Mouse (Mus musculus) limb, embryonic 14.5 days (tissue): Measurements from ENCODE around the gene Gata2. TPM values are rescaled to one million over a fixed set of nuclear protein-coding genes. Genes with fewer than 3 reads are reported as not detected.

Source experiments
- ATAC-seq: fragments of 200-750 bp; cut with Nextera tagmentation; 2 replicates; pipeline ENCODE4 v1.8.0; 2017; ENCODE audit warnings: low read depth, moderate number of reproducible peaks, moderate TSS enrichment; ENCODE audit not compliant: low FRiP score
- DNase-seq: peaks from one replicate; pipeline ENCODE4 v3.0.0-alpha.2; 2015; ENCODE audit warnings: low spot score
- H3K27ac ChIP-seq: fragments of 300-500 bp; sonication (generic); replicated peaks from 2 replicates; pipeline ENCODE4 v1.5.1; 2014; ENCODE audit warnings: low read depth, mild to moderate bottlenecking, low read length, moderate library complexity, mixed read lengths
- H3K27me3 ChIP-seq: fragments of 300-500 bp; sonication (generic); 2 replicates; pipeline ENCODE4 v1.6.1; 2014; ENCODE audit warnings: low read length, mixed read lengths; ENCODE audit not compliant: control insufficient read depth, insufficient read depth
- H3K36me3 ChIP-seq: fragments of 300-500 bp; sonication (generic); 2 replicates; pipeline ENCODE4 v1.6.1; 2014; ENCODE audit warnings: mild to moderate bottlenecking, low read length, moderate library complexity, mixed read lengths; ENCODE audit not compliant: control insufficient read depth, insufficient read depth
- H3K4me1 ChIP-seq: fragments of 300-500 bp; sonication (generic); 2 replicates; pipeline ENCODE4 v1.6.1; 2014; ENCODE audit warnings: antibody characterized with exemption, low read length, mixed read lengths; ENCODE audit not compliant: control insufficient read depth, insufficient read depth
- H3K4me2 ChIP-seq: fragments of 300-500 bp; sonication (generic); replicated peaks from 2 replicates; pipeline ENCODE4 v1.6.1; 2014; ENCODE audit warnings: low read depth, mild to moderate bottlenecking, low read length, moderate library complexity; ENCODE audit not compliant: severe bottlenecking
- H3K4me3 ChIP-seq: fragments of 300-500 bp; sonication (generic); replicated peaks from 2 replicates; pipeline ENCODE4 v1.5.1; 2014; ENCODE audit warnings: low read length
- H3K9ac ChIP-seq: fragments of 300-500 bp; sonication (generic); 2 replicates; pipeline ENCODE4 v1.6.1; 2014; ENCODE audit warnings: mild to moderate bottlenecking, low read depth, low read length, moderate library complexity; ENCODE audit not compliant: severe bottlenecking
- H3K9me3 ChIP-seq: fragments of 300-500 bp; sonication (generic); 2 replicates; pipeline ENCODE4 v1.6.1; 2016; ENCODE audit warnings: low read length; ENCODE audit not compliant: control insufficient read depth
- POLR2A ChIP-seq: fragments of 200-500 bp; IDR thresholded peaks from 2 replicates; pipeline ENCODE4 v1.8.0; 2012; ENCODE audit warnings: inconsistent platforms, mild to moderate bottlenecking, moderate library complexity, borderline replicate concordance; ENCODE audit not compliant: insufficient read depth, insufficient read length; ENCODE audit errors: extremely low read depth
- WGBS: fragments of 180-500 bp; shearing (Covaris S2); extraction: QIAGEN DNeasy Blood & Tissue Kit; methylation state at CpG from one replicate; pipeline ENCODE4 v1.1.7; 2014; 5-methylcytosine and 5-hydroxymethylcytosine counted together
- polyA plus RNA-seq, 2 experiments: library from polyadenylated mRNA; depleted of rRNA in 1 of 2; stranded (reverse) in 1 of 2; unstranded in 1 of 2; fragments of >200 nt; fragmentation: Nextera tagmentation in 1 of 2; extraction: Ambion mirVana in 1 of 2; gene quantifications; 2 replicates each; pipeline versions ENCODE4 v1.2.1 to v1.2.3; 2012 to 2014

The Gata2 gene
- polyA plus RNA-seq, 2 experiments: 15.7 to 19.3 TPM

DNA sequence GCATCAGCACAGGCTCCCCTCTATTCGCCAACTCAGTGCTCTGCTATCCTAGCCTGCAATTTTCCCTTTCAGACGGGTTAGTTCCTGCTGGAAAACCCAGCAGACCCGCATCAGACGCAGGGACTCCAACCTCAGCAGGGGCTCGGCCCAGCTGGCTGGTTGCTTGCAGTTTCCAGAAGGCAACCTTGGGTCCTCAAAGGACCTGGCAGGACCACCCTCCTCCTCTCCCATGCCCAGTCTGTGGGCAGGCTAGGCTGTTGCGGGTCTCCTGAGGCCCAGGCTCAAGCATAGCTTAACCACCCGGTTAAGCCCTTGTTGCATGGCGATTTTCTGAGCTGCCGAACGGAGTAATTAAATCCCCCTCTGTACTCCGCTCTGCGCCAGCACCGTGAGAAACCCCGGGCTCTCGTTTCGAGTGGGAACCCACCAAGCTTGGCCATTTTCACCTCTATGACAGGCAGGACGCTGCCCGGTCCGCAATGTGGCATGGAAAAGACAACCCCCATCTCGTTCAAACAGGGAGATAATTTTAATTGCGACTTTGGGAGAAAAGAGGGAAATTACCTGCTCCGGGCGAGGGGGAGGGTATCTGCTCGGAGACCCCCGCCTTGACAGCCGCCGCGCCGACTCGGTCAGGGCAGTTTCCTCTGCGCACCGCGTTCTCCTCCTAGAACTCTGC is 2.5 kb downstream of the Gata2 start:
- no peak overlapping the region for H3K27ac ChIP-seq
- H3K4me1 ChIP-seq: peaks cover 27% of the 10 kb centered on the region
- H3K9ac ChIP-seq: 0 out of 2 replicates have a peak overlapping the region, but pooled peaks have one; percentile 36
- peaks cover 99% of the 10 kb centered on the region for H3K27me3 ChIP-seq
- no peaks in the 10 kb centered on the region for H3K36me3 ChIP-seq
- ATAC-seq: no peak
- no peak for DNase-seq
- peak overlapping the region; percentile 37 for H3K4me3 ChIP-seq
- H3K4me2 ChIP-seq: peak overlapping the region; percentile 64
- WGBS: 2% methylated on average over 33 of the region's 33 CpGs
- H3K9me3 ChIP-seq: no peaks in the 10 kb centered on the region
- no peak for TF ChIP-seq POLR2A

DNA sequence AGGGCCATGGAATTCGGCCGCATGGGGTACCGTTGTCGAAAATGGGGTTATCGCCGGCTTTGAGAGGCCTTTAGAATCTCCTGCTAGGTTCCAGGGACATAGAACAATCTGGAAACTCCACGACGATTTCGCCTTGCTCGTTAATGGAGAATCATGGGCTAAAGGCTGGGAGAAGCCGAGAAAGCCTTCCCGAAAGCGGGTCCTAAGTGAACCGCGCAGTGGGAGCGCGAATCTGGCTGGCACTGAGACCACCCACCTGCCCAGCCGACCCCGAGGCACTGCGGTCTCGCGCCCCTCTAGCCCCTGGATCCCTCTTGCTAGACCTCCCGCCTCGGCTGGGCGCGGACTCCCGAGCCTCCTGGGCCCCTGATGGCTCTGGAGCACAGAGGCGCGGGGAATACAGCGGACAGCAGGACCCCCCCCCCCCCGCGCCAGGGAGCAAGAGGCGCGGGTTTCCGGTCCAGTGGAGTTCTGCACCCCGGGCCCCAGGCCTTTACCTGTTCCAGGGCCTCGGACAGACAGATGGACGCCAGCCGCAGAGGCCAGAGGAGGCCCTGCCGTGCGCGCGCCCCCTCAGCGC is 3.1 kb downstream of the Gata2 start:
- Histone ChIP-seq H3K4me1 (peaks cover 27% of the 10 kb centered on the region), H3K9ac (peak overlapping the region; percentile 36), H3K36me3 (no peaks in the 10 kb centered on the region), H3K4me3 (peak overlapping the region; percentile 37), H3K4me2 (peak overlapping the region; percentile 64), H3K27me3 (peaks cover 99% of the 10 kb centered on the region), H3K9me3 (no peaks in the 10 kb centered on the region), H3K27ac (no peak overlapping the region)
- under 1% methylated on average over 41 of the region's 44 CpGs for WGBS
- TF ChIP-seq POLR2A: no peak
- no peak for ATAC-seq
- DNase-seq: no peak

- no peak for TF ChIP-seq POLR2A
- DNase-seq (no peak), ATAC-seq (no peak)
- Histone ChIP-seq H3K4me3 (peak overlapping the region; percentile 45), H3K36me3 (no peaks in the 10 kb centered on the region), H3K4me1 (peaks cover 27% of the 10 kb centered on the region), H3K4me2 (peak overlapping the region; percentile 64), H3K27me3 (peaks cover 99% of the 10 kb centered on the region), H3K9ac (peak overlapping the region; percentile 36), H3K27ac (no peak overlapping the region), H3K9me3 (no peaks in the 10 kb centered on the region)
- WGBS: 1% methylated on average over 36 of the region's 39 CpGs
Observed at GRCm38 (mm10) chr6:88197313-88198069, 3.8 kb downstream of the Gata2 start.

DNA sequence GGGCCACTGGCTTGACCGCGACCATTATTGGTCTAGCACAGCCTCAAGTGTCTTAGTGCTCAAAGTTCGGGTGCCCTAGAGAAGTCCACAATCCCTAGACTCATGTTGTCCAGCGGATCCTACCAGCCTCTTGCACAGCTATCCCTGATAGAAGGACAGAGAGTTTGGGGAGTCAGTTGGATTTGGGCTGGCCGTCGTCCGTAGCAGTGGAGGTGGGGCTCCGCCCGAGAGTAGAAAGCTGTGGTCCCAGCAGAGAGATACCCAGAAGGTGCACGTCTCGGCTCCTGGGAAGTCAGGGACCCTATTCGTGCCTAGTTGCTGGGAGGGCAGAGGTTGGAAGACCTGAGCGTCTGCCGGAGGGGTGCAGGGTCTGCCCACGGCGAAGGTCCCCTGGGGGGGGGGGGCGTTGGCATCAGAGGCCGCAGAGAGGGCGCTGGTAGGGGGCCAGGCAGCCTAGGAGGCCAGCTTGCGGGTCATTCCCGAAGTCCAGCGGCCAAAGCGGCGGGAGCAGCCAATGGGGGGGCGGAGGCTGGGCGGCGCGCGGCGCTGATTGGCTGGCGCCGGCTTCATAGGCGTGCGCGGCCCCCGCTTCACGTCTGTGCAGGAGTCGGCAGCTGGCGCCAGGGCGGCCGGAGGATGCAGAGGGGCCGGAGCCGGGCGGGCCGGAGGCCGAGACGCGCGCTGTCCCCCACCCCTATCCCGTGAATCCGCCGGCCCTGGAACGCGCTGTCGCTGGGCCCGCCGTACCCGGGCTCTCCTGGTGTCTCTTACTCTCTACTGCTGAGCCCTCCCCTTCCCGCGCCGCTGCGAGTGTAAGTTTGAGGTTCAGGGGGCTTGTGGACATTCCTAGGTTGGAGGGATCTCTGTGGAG is 4.6 kb downstream of the Gata2 start:
- ATAC-seq (peak; percentile 66), DNase-seq (peak; percentile 66)
- WGBS: under 1% methylated on average over 31 of the region's 62 CpGs
- Histone ChIP-seq H3K27me3 (peaks cover 99% of the 10 kb centered on the region), H3K4me1 (peaks cover 27% of the 10 kb centered on the region), H3K4me2 (peak overlapping the region; percentile 64), H3K36me3 (no peaks in the 10 kb centered on the region), H3K27ac (no peak overlapping the region), H3K4me3 (peak overlapping the region; percentile 45), H3K9me3 (no peaks in the 10 kb centered on the region), H3K9ac (no peak overlapping the region)
- TF ChIP-seq POLR2A: no peak
